Mouse (Mus musculus) kidney, adult 2 months (tissue): ENCODE results near the gene Nfkb2. TPM values are rescaled to one million over a fixed set of nuclear protein-coding genes. Genes with fewer than 3 reads are reported as not detected.

Experiments used
- DNase-seq: peaks from one replicate; pipeline ENCODE4 v3.0.0; 2021
- H3K27ac ChIP-seq: fragments of 200-500 bp; 2 replicates; pipeline ENCODE4 v1.5.1; 2012; ENCODE audit warnings: low read depth, low read length, control low read depth, inconsistent platforms; ENCODE audit not compliant: insufficient read depth
- H3K27me3 ChIP-seq: fragments of 200-500 bp; replicated peaks from 2 replicates; pipeline ENCODE4 v1.6.1; 2012; ENCODE audit warnings: mild to moderate bottlenecking, moderate library complexity, low read length, inconsistent platforms; ENCODE audit not compliant: control insufficient read depth, insufficient read depth
- H3K36me3 ChIP-seq: fragments of 200-500 bp; 2 replicates; pipeline ENCODE4 v1.6.1; 2012; ENCODE audit warnings: mild to moderate bottlenecking, moderate library complexity, low read length, inconsistent platforms; ENCODE audit not compliant: control insufficient read depth, insufficient read depth
- H3K4me1 ChIP-seq: fragments of 200-500 bp; 2 replicates; pipeline ENCODE4 v1.6.1; 2011; ENCODE audit warnings: low read length; ENCODE audit not compliant: control insufficient read depth, insufficient read depth
- H3K4me3 ChIP-seq: fragments of 200-500 bp; 2 replicates; pipeline ENCODE4 v1.5.1; 2011; ENCODE audit warnings: mild to moderate bottlenecking, low read depth, low read length, control low read depth; ENCODE audit not compliant: insufficient read depth
- CTCF ChIP-seq: fragments of 200-500 bp; conservative IDR thresholded peaks from 2 replicates; pipeline ENCODE4 v1.5.1; 2011; ENCODE audit warnings: low read depth, mild to moderate bottlenecking, control low read depth, low read length, moderate library complexity, mixed read lengths; ENCODE audit not compliant: insufficient read depth, insufficient read length
- POLR2A ChIP-seq: fragments of 200-500 bp; IDR thresholded peaks from one replicate; pipeline ENCODE4 v1.6.1; 2011; ENCODE audit warnings: low read depth, low read length, control low read depth
- WGBS: fragments of 180-500 bp; shearing (Covaris S2); methylation state at CpG from one replicate; pipeline ENCODE4 v1.1.7; 2018; 5-methylcytosine and 5-hydroxymethylcytosine counted together
- polyA plus RNA-seq: library from polyadenylated mRNA; depleted of rRNA; stranded (reverse); fragments of >200 nt; gene quantifications from 2 replicates; pipeline ENCODE4 v1.2.3, GENCODE M21; 2012

The Nfkb2 gene
- polyA plus RNA-seq, 1 experiment, result 25.4 TPM

GRCm38 (mm10) chr19:46286926-46287325 lies 17.2 kb upstream of the Nfkb2 start:
- Histone ChIP-seq H3K4me1 (no peaks in the 10 kb centered on the region), H3K27ac (no peak overlapping the region), H3K4me3 (no peak overlapping the region), H3K27me3 (no peaks in the 10 kb centered on the region), H3K36me3 (peaks cover 2% of the 10 kb centered on the region)
- 81% methylated on average over 3 of the region's 3 CpGs for WGBS
- no peak for DNase-seq
- TF ChIP-seq CTCF (no peak), POLR2A (no peak)

GRCm38 (mm10) chr19:46287566-46287965 lies 16.6 kb upstream of the Nfkb2 start:
- no peaks in the 10 kb centered on the region; the same call in 1 of the 2 replicates for H3K36me3 ChIP-seq
- no peak for TF ChIP-seq POLR2A
- no peak for TF ChIP-seq CTCF
- DNase-seq, result no peak
- whole genome bisulfite sequencing, result 86% methylated on average over 3 of the region's 3 CpGs
- H3K27ac ChIP-seq, result no peak overlapping the region
- H3K4me1 ChIP-seq, result no peaks in the 10 kb centered on the region
- no peaks in the 10 kb centered on the region for H3K27me3 ChIP-seq
- no peak overlapping the region for H3K4me3 ChIP-seq

- Histone ChIP-seq H3K4me3 (no peak overlapping the region), H3K27me3 (no peaks in the 10 kb centered on the region), H3K4me1 (no peaks in the 10 kb centered on the region), H3K36me3 (no peaks in the 10 kb centered on the region), H3K27ac (no peak overlapping the region)
- WGBS, result 60% methylated on average over 12 of the region's 12 CpGs
- no peak for DNase-seq
- no peak for TF ChIP-seq CTCF
- no peak for TF ChIP-seq POLR2A
Observed at GRCm38 (mm10) chr19:46290535-46291105, 13.5 kb upstream of the Nfkb2 start.

GRCm38 (mm10) chr19:46296938-46297337 lies 7.2 kb upstream of the Nfkb2 start:
- no peaks in the 10 kb centered on the region for H3K4me1 ChIP-seq
- whole genome bisulfite sequencing, result 67% methylated on average over 4 of the region's 4 CpGs
- no peak overlapping the region for H3K4me3 ChIP-seq
- no peak overlapping the region for H3K27ac ChIP-seq
- H3K27me3 ChIP-seq, result no peaks in the 10 kb centered on the region
- no peak for DNase-seq
- no peak for TF ChIP-seq POLR2A
- no peak for TF ChIP-seq CTCF
- H3K36me3 ChIP-seq, result no peaks in the 10 kb centered on the region

GRCm38 (mm10) chr19:46300294-46301045 lies 3.6 kb upstream of the Nfkb2 start:
- Histone ChIP-seq H3K27me3 (no peaks in the 10 kb centered on the region), H3K4me3 (no peak overlapping the region), H3K27ac (no peak overlapping the region), H3K4me1 (no peaks in the 10 kb centered on the region; the same call in 1 of the 2 replicates), H3K36me3 (no peaks in the 10 kb centered on the region)
- no peak for DNase-seq
- 38% methylated on average over 8 of the region's 8 CpGs for WGBS
- TF ChIP-seq CTCF, result no peak
- TF ChIP-seq POLR2A, result no peak

- no peak for DNase-seq
- WGBS, result 84% methylated on average over 4 of the region's 4 CpGs
- Histone ChIP-seq H3K36me3 (no peaks in the 10 kb centered on the region), H3K4me1 (peaks cover 5% of the 10 kb centered on the region), H3K27ac (no peak overlapping the region), H3K27me3 (no peaks in the 10 kb centered on the region), H3K4me3 (no peak overlapping the region)
- TF ChIP-seq CTCF (no peak), POLR2A (no peak)
Observed at GRCm38 (mm10) chr19:46302551-46302950, 1.6 kb upstream of the Nfkb2 start.

GRCm38 (mm10) chr19:46303251-46304215 lies 587 bp upstream of the Nfkb2 start:
- DNase-seq, result no peak
- WGBS, result 53% methylated on average over 18 of the region's 18 CpGs
- no peak overlapping the region for H3K27ac ChIP-seq

More at GRCm38 (mm10) chr19:46303251-46304215, 587 bp upstream of the Nfkb2 start:
- Histone ChIP-seq H3K27me3 (no peaks in the 10 kb centered on the region), H3K36me3 (no peaks in the 10 kb centered on the region), H3K4me1 (peaks cover 5% of the 10 kb centered on the region), H3K4me3 (0 out of 2 replicates have a peak overlapping the region, but pooled peaks have one; percentile 1)
- TF ChIP-seq POLR2A, result no peak
- TF ChIP-seq CTCF, result no peak
